Mouse (Mus musculus): Measurements from ENCODE around the gene Ifit1. TPM values are rescaled to one million over a fixed set of nuclear protein-coding genes. Genes with fewer than 3 reads are reported as not detected.
A peak's percentile ranks its signal among the peaks of the same experiment; 100 is the strongest.
"Not testable (repeated sequence)": the region's sequence is repeated elsewhere in the genome, so short reads cannot be mapped to it uniquely, and the experiment has no call there.

The Ifit1 gene
- polyA plus RNA-seq (2016; fragmentation: Nextera tagmentation; extraction: Ambion mirVana), result 0.11 and 0.17 TPM in 2 replicates

DNA sequence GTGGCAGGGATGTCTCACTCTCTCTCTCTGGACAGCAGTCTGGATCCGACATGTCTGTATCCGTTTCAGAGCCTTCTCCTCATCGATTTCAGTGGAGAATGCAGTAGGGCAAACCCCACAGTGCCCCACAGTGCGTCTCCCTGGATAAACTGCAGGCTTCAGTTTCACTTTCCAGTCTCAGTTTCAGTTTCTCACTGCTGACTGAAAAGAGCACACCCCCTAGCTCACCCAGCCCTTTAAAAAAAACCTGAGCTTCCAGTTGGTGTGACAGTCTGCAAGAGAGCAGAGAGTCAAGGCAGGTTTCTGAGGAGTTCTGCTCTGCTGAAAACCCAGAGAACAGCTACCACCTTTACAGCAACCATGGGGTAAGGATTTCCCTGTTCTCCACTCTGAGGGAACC is at the start of gene Ifit1, which contains the start of gene Ifit1bl2:
Gene Ifit1 (plus strand): TSS at position 249 of the 400 bp plus-strand sequence.
Gene Ifit1bl2 (minus strand): TSS at position 121 of the 400 bp plus-strand sequence.
- ATAC-seq (ENCODE audit: low FRiP score), result no peak
- 65% methylated on average over 4 of the region's 4 CpGs for WGBS

DNA sequence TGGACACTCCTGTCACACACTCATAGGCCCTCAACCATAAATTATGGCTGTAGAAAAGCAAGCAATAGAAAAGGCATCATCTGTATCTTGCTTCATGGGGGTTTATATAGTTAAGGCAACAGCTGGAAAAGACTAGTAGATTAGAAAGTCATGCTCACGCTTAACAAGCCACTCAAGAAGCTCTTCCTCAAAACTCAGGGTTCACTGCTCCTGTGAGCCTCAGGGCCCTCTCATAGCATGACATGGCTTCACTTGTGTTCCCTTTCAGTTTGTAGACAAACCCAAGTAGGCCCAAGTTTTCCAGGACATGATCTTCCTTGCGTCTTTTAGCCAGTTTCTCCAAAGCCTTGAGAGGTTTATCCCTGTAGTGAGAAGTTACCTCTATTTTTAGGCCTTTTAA is 47.2 kb upstream of the Ifit1 start:
- Histone ChIP-seq H3K9ac (no peak overlapping the region), H3K36me3 (replicated peaks) (no peaks in the 10 kb centered on the region), H3K4me3 (replicated peaks) (no peak overlapping the region), H3K4me2 (no peak overlapping the region), H3K27ac (no peak overlapping the region), H3K9me3 (no peaks in the 10 kb centered on the region), H3K4me1 (no peaks in the 10 kb centered on the region), H3K27me3 (no peaks in the 10 kb centered on the region)
- 90% methylated on average over 2 of the region's 2 CpGs for WGBS
- no peak for ATAC-seq (ENCODE audit: low FRiP score)

More for the DNA sequence above, at the start of gene Ifit1, which contains the start of gene Ifit1bl2:
- Histone ChIP-seq H3K27ac (no peak within 1 kb of the TSS), H3K4me2 (no peak within 1 kb of the TSS), H3K36me3 (replicated peaks) (no peaks in the 10 kb centered on the region), H3K27me3 (no peaks in the 10 kb centered on the region), H3K4me3 (replicated peaks) (no peak within 1 kb of the TSS), H3K4me1 (no peaks in the 10 kb centered on the region), H3K9ac (no peak within 1 kb of the TSS), H3K9me3 (no peaks in the 10 kb centered on the region)

DNA sequence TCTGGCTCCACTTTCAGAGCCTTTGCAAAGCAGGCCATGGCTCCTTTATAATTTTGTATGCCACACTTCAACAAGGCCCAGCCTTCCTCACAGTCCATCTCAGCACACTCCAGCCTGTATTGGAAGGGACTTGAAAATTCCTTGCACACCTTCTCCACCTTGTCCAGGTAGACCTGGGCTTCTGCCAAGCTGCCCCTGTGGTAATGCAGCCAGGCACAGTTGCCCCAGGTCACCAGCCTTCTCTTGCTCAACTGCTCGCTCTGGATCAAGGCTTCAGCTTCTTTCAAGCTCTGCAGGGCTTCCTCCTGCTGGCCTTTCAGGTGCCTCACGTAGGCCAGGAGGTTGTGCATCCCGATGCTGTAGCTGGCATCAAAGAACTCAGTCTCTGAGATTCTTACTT is 46.1 kb upstream of the Ifit1 start:
- not testable (repeated sequence) for H3K4me1 ChIP-seq; H3K9me3 ChIP-seq; H3K36me3 ChIP-seq (replicated peaks); H3K4me3 ChIP-seq (replicated peaks); H3K9ac ChIP-seq; H3K27me3 ChIP-seq; ATAC-seq (ENCODE audit: low FRiP score); H3K4me2 ChIP-seq; H3K27ac ChIP-seq
- WGBS, result 83% methylated on average over 3 of the region's 3 CpGs

DNA sequence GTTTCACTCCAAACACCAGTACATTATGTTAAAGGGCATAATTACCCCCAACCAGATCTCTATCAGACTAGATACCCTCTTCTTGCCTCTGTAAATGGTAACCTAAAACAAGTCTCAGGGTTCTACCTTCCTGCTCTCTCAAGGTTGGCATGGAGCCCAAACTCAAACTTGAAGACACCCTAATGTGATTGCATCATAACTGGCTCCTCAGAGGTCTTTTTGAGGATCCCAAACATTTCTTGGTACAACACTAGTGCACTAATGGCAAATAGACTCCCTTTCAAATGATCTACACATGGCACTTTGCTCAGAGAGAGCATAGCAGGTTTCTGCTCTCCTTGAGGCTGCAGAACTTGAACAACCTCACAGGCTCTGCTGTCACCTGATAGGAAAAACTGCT is 43.9 kb upstream of the Ifit1 start:
- H3K27ac ChIP-seq, result no peak overlapping the region
- H3K4me3 ChIP-seq (replicated peaks), result no peak overlapping the region
- no peaks in the 10 kb centered on the region for H3K9me3 ChIP-seq
- no peaks in the 10 kb centered on the region for H3K36me3 ChIP-seq (replicated peaks)
- H3K4me2 ChIP-seq, result no peak overlapping the region
- no peaks in the 10 kb centered on the region for H3K27me3 ChIP-seq
- H3K4me1 ChIP-seq, result no peaks in the 10 kb centered on the region
- H3K9ac ChIP-seq, result no peak overlapping the region
- ATAC-seq (ENCODE audit: low FRiP score), result no peak

DNA sequence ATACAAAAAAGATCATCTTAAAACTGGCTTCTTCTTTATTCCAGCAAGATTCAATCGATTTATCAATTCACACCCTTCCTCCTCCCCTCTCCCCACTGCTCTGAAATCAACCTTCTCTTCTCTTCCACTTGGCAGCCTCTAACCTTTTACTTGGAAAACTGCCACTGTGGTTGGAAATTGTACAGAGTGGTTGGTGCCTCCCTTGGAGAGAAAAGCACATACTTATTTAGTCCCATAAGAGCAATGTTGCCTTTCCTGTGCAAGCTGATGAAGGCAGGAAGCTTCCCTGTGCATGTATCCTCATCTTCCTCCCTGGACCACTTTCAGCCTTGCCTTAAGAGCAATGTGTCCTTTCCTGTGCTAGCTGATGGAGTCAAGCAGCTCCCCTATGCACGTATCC is 42.3 kb upstream of the Ifit1 start:
- H3K27me3 ChIP-seq, result no peaks in the 10 kb centered on the region
- no peaks in the 10 kb centered on the region for H3K36me3 ChIP-seq (replicated peaks)
- no peaks in the 10 kb centered on the region for H3K4me1 ChIP-seq
- no peak for ATAC-seq (ENCODE audit: low FRiP score)
- no peak overlapping the region for H3K4me2 ChIP-seq
- 82% methylated on average over 2 of the region's 2 CpGs for WGBS
- no peak overlapping the region for H3K27ac ChIP-seq
- no peak overlapping the region for H3K9ac ChIP-seq
- H3K9me3 ChIP-seq, result no peaks in the 10 kb centered on the region
- no peak overlapping the region for H3K4me3 ChIP-seq (replicated peaks)

DNA sequence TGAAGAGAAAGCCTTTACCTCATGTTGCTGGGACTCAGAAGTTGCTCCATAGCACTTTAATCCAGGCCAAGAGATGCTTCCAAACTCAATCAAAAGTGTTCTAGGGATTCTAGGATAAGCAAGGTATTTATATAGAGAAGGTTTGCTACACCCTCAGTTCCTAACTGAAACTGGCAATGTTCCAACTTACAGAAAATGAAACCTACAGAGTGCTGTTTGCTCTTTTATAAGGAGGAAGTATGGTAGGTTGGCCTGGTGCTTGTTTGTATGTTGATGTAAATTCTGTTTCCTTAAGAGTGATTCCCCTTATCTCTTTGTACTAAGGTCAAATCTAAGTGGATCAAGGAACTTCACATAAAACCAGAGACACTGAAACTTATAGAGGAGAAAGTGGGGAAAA is 41.4 kb upstream of the Ifit1 start:
- H3K4me2 ChIP-seq; H3K9ac ChIP-seq; H3K9me3 ChIP-seq; H3K27ac ChIP-seq; H3K4me1 ChIP-seq; H3K36me3 ChIP-seq (replicated peaks); H3K4me3 ChIP-seq (replicated peaks); ATAC-seq (ENCODE audit: low FRiP score); H3K27me3 ChIP-seq: not testable (repeated sequence)

DNA sequence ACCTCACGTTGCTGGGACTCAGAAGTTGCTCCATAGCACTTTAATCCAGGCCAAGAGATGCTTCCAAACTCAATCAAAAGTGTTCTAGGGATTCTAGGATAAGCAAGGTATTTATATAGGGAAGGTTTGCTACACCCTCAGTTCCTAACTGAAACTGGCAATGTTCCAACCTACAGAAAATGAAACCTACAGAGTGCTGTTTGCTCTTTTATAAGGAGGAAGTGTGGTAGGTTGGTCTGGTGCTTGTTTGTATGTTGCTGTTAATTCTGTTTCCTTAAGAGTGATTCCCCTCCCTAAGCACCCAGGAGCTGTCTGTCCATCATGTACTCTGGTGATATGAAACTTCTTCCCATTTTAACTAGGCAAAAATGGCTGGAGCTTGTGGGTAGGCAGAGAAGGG is 38.8 kb upstream of the Ifit1 start, which contains the start of gene Ifit1bl1:
Gene Ifit1bl1 (minus strand): TSS at position 69 of the 400 bp plus-strand sequence.
- H3K4me3 ChIP-seq (replicated peaks); H3K4me1 ChIP-seq; H3K9me3 ChIP-seq; H3K27me3 ChIP-seq; H3K4me2 ChIP-seq; H3K9ac ChIP-seq; ATAC-seq (ENCODE audit: low FRiP score); H3K36me3 ChIP-seq (replicated peaks); H3K27ac ChIP-seq: not testable (repeated sequence)
- WGBS, result 54% methylated on average over 1 of the region's 1 CpGs

DNA sequence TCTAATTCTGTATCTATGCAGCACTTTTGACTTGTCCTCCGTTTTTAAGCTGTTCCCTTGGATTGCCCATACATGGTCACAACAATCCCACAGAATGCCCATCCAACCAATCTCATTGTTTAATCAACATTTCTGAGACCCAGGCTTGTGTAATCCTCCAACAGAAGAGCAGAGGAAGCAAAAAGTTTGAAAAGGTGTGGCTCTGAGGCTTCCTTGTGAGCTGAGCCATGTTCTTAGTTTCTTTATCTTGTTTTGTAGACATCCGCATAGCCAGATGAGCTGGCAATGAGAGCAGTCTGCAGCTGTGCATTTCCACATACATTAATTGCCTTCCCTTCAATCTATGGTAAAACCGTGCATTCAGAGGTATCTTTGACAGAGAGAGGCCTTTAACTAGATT is 35.2 kb upstream of the Ifit1 start:
- no peak overlapping the region for H3K4me3 ChIP-seq (replicated peaks)
- no peaks in the 10 kb centered on the region for H3K4me1 ChIP-seq
- WGBS, result 89% methylated on average over 3 of the region's 3 CpGs
- no peaks in the 10 kb centered on the region for H3K27me3 ChIP-seq
- no peak overlapping the region for H3K4me2 ChIP-seq
- no peak for ATAC-seq (ENCODE audit: low FRiP score)
- H3K27ac ChIP-seq, result no peak overlapping the region
- no peaks in the 10 kb centered on the region for H3K9me3 ChIP-seq
- H3K36me3 ChIP-seq (replicated peaks), result no peaks in the 10 kb centered on the region
- no peak overlapping the region for H3K9ac ChIP-seq

DNA sequence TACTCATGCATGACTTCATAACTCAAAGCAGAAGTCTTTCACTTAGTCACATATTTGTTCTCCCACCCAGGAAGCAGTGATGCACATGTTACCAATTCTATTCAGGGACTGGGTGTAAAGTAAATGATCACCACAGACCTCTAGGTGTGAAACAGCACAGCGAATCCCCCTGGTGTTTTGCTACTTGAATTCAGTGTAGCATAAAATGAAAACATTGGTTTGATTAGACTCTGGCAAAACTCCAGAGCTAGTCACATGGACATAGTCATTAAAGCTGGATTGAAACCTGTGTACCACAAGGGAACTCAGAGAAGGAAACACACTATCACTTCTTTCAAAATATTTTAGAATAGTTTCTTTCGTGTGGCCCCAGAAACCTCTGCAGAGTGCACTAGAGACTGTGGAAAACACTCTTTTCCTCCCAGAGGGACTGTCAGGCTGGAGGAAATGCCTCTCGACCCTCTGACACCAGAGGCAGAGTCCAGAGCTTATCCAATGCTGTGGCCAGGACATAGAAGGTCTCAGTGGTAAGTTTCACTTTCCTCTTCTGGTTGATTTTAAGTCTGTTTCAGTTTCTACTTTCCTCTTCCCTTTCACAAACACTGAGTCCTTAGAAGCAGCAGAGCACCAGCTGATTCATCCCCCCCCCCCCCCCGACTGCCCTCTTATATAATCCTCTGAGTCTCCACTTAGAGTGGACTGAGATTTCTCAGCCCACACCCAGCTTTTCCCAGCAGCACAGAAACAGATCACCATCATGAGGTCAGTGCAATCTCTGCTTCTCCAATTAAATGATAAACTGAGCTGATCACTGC is 33.2 kb upstream of the Ifit1 start, which contains the start of gene Ifit3b:
Gene Ifit3b (plus strand): TSS at position 734 of the 815 bp plus-strand sequence.
- H3K9ac ChIP-seq; H3K9me3 ChIP-seq; H3K36me3 ChIP-seq (replicated peaks); H3K4me1 ChIP-seq; H3K27ac ChIP-seq; H3K27me3 ChIP-seq; H3K4me2 ChIP-seq; H3K4me3 ChIP-seq (replicated peaks): not testable (repeated sequence)
- ATAC-seq (ENCODE audit: low FRiP score), result 0 out of 2 replicates have a peak, but pooled peaks have one; percentile 27
- WGBS, result 60% methylated on average over 4 of the region's 4 CpGs

DNA sequence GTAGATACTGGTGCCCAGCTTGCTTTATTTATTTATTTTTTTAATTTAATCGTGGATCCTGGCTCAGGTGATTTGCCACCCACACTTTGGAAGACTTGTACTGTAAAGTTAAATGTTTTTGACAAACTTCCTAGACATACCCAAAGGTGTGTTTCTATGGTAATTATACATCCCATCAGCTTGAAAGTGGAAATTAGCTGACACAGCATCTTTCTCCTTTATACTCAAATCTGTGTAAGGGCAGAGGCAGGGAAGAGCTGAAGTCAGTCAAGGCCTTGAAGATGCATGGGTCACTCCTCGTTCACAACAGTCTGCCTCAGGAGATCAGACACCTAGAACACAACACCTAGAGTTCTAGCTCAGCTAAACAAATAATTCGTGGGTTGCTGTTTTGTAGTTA is 30.6 kb upstream of the Ifit1 start:
- 83% methylated on average over 3 of the region's 3 CpGs for WGBS

DNA sequence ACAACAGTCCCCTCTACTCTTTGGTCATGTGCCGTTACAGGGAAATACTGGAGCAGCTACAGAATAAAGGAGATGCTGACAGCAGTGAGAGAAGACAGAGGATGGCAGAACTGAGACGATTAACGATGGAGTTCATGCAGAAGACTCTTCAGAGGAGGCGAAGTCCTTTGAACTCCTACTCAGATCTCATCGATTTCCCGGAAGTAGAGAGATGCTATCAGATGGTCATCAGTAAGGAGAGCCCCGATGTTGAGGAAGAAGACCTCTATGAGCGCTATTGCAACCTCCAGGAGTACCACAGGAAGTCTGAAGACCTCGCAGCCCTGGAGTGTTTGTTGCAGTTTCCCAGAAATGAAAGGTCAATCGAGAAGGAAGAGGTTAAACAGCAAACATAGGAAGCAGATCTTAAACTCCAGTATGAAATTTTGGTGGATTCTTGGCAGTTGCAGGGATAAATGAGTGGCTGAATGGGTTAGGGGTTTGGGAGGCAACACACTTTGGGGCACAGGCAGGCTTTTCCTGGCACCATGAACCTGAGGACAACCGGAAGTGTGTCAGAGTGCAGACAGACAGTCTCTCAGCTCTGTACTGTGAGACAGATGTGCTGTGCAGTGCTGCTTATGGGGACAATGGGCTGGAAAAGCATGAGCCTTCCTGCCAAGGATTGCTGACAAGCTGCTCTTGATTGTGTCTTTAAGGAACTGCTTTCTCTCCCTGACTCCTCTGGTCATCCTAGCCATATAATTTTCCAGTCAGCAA is 28.2 kb upstream of the Ifit1 start:
- not testable (repeated sequence) for H3K4me3 ChIP-seq (replicated peaks); H3K4me1 ChIP-seq; H3K36me3 ChIP-seq (replicated peaks); H3K9me3 ChIP-seq; H3K27ac ChIP-seq; H3K4me2 ChIP-seq; H3K27me3 ChIP-seq; H3K9ac ChIP-seq; ATAC-seq (ENCODE audit: low FRiP score)
- 85% methylated on average over 6 of the region's 11 CpGs for WGBS

More for the DNA sequence above, 30.6 kb upstream of the Ifit1 start:
- H3K27ac ChIP-seq; H3K9ac ChIP-seq; ATAC-seq (ENCODE audit: low FRiP score); H3K36me3 ChIP-seq (replicated peaks); H3K4me2 ChIP-seq; H3K4me1 ChIP-seq; H3K9me3 ChIP-seq; H3K4me3 ChIP-seq (replicated peaks); H3K27me3 ChIP-seq: not testable (repeated sequence)

DNA sequence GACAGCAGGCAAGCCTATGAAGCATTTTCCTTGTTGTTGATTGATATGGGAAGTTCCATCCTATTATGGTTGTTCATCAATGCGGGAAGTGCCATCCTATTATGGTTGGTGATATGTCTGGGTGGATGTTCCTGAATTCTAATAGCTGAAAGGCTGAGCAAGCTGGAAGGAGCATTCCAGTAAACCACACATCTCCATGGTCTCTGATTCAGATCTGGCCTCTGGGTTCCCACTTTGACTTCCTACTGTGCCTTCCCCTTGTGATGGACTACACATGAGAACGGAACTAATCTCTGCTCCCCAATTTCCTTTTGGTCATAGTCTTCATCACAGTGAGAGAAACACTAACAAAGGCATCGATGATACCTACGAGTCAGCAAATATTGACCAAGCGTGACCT is 19.8 kb upstream of the Ifit1 start:
- Histone ChIP-seq H3K27me3 (no peaks in the 10 kb centered on the region), H3K4me1 (no peaks in the 10 kb centered on the region), H3K4me3 (replicated peaks) (no peak overlapping the region), H3K36me3 (replicated peaks) (no peaks in the 10 kb centered on the region), H3K4me2 (no peak overlapping the region), H3K9me3 (no peaks in the 10 kb centered on the region), H3K9ac (no peak overlapping the region), H3K27ac (no peak overlapping the region)
- no peak for ATAC-seq (ENCODE audit: low FRiP score)
- WGBS, result 86% methylated on average over 5 of the region's 5 CpGs

Measured in forebrain, embryonic 12.5 days (tissue).